Mouse (Mus musculus): Measurements from ENCODE around the gene Gm18596.
"Not testable (repeated sequence)": the region's sequence is repeated elsewhere in the genome, so short reads cannot be mapped to it uniquely, and the experiment has no call there.

GRCm38 (mm10) chr10:77752312-77752711, 9.9 kb upstream of the Gm18596 start:
- TF ChIP-seq POLR2A (IDR thresholded peaks at IDR 0.05; ENCODE audit: borderline replicate concordance, insufficient read depth, low read length); CTCF (IDR thresholded peaks at IDR 0.05; ENCODE audit: borderline replicate concordance, insufficient read depth, low read depth, low read length): not testable (repeated sequence)
